Mouse (Mus musculus): Measurements from ENCODE around the gene H2al1c. TPM values are rescaled to one million over a fixed set of nuclear protein-coding genes. Genes with fewer than 3 reads are reported as not detected.
"Not testable (repeated sequence)": the region's sequence is repeated elsewhere in the genome, so short reads cannot be mapped to it uniquely, and the experiment has no call there.

Gene H2al1c
- not detected in 2 replicates for polyA plus RNA-seq (2014; fragmentation: Nextera tagmentation; extraction: Ambion mirVana)

GRCm38 (mm10) chrX:11305355-11305754 lies at the start of gene H2al1c:
TSS of gene H2al1c (plus strand) at chrX:11305655.
- not testable (repeated sequence) for H3K4me3 ChIP-seq (ENCODE audit: low read depth, low read length); H3K27me3 ChIP-seq (ENCODE audit: control insufficient read depth, insufficient read depth, low read length); ATAC-seq (ENCODE audit: insufficient number of reproducible peaks, low FRiP score, low TSS enrichment, low read depth); H3K9ac ChIP-seq (ENCODE audit: low read length); H3K27ac ChIP-seq (replicated peaks; ENCODE audit: low read depth, low read length); H3K4me2 ChIP-seq (ENCODE audit: low read depth, severe bottlenecking); H3K36me3 ChIP-seq (ENCODE audit: control insufficient read depth, insufficient read depth, low read length); H3K9me3 ChIP-seq (ENCODE audit: control insufficient read depth, low read length); DNase-seq (ENCODE audit: low spot score); H3K4me1 ChIP-seq (ENCODE audit: control insufficient read depth, insufficient read depth, low read length)
- 100% methylated on average over 1 of the region's 6 CpGs for WGBS

DNA sequence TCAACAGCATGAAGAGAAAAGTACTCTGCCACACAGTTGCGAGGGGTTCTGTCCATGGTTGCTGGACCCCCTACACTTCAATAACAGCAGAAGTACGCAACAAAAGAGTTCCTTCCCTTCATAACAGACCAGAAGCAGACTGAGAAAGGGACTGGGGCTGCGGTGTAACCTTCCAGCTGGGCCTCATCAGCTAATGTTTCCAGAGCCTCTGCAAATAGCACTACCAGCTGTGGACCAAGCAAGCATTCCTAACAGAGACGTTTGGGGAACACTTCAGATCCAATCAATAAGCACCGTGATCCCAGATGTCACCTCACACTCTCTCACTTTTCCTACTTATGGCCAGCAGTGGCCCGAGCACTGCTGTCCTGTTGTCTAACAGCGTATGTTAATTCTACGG lies 40.5 kb upstream of the H2al1c start:
- DNase-seq (ENCODE audit: low spot score) (no peak), ATAC-seq (ENCODE audit: insufficient number of reproducible peaks, low FRiP score, low TSS enrichment, low read depth) (no peak)
- WGBS = 58% methylated on average over 8 of the region's 8 CpGs
- H3K4me2 ChIP-seq (ENCODE audit: low read depth, severe bottlenecking) = no peak overlapping the region
- no peak overlapping the region for H3K27ac ChIP-seq (replicated peaks; ENCODE audit: low read depth, low read length)
- H3K9me3 ChIP-seq (ENCODE audit: control insufficient read depth, low read length) = no peaks in the 10 kb centered on the region
- no peak overlapping the region for H3K4me3 ChIP-seq (ENCODE audit: low read depth, low read length)
- no peaks in the 10 kb centered on the region for H3K4me1 ChIP-seq (ENCODE audit: control insufficient read depth, insufficient read depth, low read length)
- no peaks in the 10 kb centered on the region for H3K36me3 ChIP-seq (ENCODE audit: control insufficient read depth, insufficient read depth, low read length)
- no peaks in the 10 kb centered on the region for H3K27me3 ChIP-seq (ENCODE audit: control insufficient read depth, insufficient read depth, low read length)
- H3K9ac ChIP-seq (ENCODE audit: low read length) = no peak overlapping the region

GRCm38 (mm10) chrX:11267791-11268190 lies 37.7 kb upstream of the H2al1c start:
- DNase-seq (ENCODE audit: low spot score) = no peak
- no peak for ATAC-seq (ENCODE audit: insufficient number of reproducible peaks, low FRiP score, low TSS enrichment, low read depth)
- H3K36me3 ChIP-seq (ENCODE audit: control insufficient read depth, insufficient read depth, low read length) = no peaks in the 10 kb centered on the region
- H3K9ac ChIP-seq (ENCODE audit: low read length) = no peak overlapping the region
- H3K4me3 ChIP-seq (ENCODE audit: low read depth, low read length) = no peak overlapping the region
- no peaks in the 10 kb centered on the region for H3K27me3 ChIP-seq (ENCODE audit: control insufficient read depth, insufficient read depth, low read length)
- H3K9me3 ChIP-seq (ENCODE audit: control insufficient read depth, low read length) = no peaks in the 10 kb centered on the region
- 58% methylated on average over 7 of the region's 7 CpGs for WGBS
- H3K27ac ChIP-seq (replicated peaks; ENCODE audit: low read depth, low read length) = no peak overlapping the region
- no peaks in the 10 kb centered on the region for H3K4me1 ChIP-seq (ENCODE audit: control insufficient read depth, insufficient read depth, low read length)
- no peak overlapping the region for H3K4me2 ChIP-seq (ENCODE audit: low read depth, severe bottlenecking)

DNA sequence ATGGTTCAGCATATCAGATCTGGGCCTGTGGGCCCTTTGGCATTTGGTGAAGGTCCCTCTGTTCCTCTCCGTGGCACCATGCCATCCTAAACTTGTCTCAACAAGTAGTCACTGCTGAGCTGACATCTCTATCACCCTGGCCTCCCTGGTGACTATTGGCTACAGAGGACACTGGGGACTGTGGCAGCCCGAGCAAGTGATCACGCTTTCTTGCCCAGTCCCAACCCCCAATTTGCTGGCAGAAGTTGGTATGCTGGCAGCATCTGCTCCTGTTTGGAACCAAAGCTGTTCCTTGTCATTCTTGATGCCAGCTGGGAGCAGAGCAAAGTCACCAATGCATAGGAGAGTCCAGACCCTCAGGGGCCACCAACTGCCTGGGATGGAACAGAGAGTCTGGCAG lies 36.4 kb upstream of the H2al1c start:
- no peak overlapping the region for H3K9ac ChIP-seq (ENCODE audit: low read length)
- no peak overlapping the region for H3K4me2 ChIP-seq (ENCODE audit: low read depth, severe bottlenecking)
- no peaks in the 10 kb centered on the region for H3K4me1 ChIP-seq (ENCODE audit: control insufficient read depth, insufficient read depth, low read length)
- ATAC-seq (ENCODE audit: insufficient number of reproducible peaks, low FRiP score, low TSS enrichment, low read depth) (no peak), DNase-seq (ENCODE audit: low spot score) (no peak)
- 89% methylated on average over 3 of the region's 3 CpGs for whole genome bisulfite sequencing
- no peaks in the 10 kb centered on the region for H3K36me3 ChIP-seq (ENCODE audit: control insufficient read depth, insufficient read depth, low read length)
- no peaks in the 10 kb centered on the region for H3K27me3 ChIP-seq (ENCODE audit: control insufficient read depth, insufficient read depth, low read length)
- no peak overlapping the region for H3K27ac ChIP-seq (replicated peaks; ENCODE audit: low read depth, low read length)
- no peaks in the 10 kb centered on the region for H3K9me3 ChIP-seq (ENCODE audit: control insufficient read depth, low read length)
- no peak overlapping the region for H3K4me3 ChIP-seq (ENCODE audit: low read depth, low read length)

- DNase-seq (ENCODE audit: low spot score) = no peak
- Histone ChIP-seq H3K4me2 (ENCODE audit: low read depth, severe bottlenecking) (no peak overlapping the region), H3K27ac (replicated peaks; ENCODE audit: low read depth, low read length) (no peak overlapping the region), H3K36me3 (ENCODE audit: control insufficient read depth, insufficient read depth, low read length) (no peaks in the 10 kb centered on the region), H3K4me3 (ENCODE audit: low read depth, low read length) (no peak overlapping the region), H3K27me3 (ENCODE audit: control insufficient read depth, insufficient read depth, low read length) (peaks cover 7% of the 10 kb centered on the region; the same call in 1 of the 2 replicates), H3K9ac (ENCODE audit: low read length) (no peak overlapping the region), H3K4me1 (ENCODE audit: control insufficient read depth, insufficient read depth, low read length) (no peaks in the 10 kb centered on the region), H3K9me3 (ENCODE audit: control insufficient read depth, low read length) (no peaks in the 10 kb centered on the region)
- 89% methylated on average over 3 of the region's 3 CpGs for WGBS
- ATAC-seq (ENCODE audit: insufficient number of reproducible peaks, low FRiP score, low TSS enrichment, low read depth) = no peak
These were observed 32.3 kb upstream of the H2al1c start for GRCm38 (mm10) chrX:11273190-11273589.

DNA sequence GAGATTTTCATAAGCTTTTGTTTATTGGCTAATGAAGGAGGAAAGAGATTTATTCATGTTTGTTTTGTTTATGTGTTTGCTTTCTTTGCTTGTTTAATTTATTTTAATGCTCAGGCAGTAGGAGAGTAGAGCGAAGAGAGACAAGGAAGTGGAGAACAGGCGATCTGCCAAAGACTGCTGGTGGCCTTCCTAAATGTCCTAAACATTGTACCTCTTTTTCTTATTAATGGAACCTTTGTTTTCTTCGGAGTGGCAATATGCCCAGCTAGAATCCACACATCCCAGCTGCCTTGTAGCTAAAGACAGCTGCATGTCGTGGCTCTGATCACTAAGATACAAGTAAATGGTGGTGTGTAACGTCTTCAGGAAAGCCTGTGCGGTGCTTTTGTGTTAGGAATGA lies 28.4 kb upstream of the H2al1c start:
- no peak overlapping the region for H3K4me2 ChIP-seq (ENCODE audit: low read depth, severe bottlenecking)
- H3K9me3 ChIP-seq (ENCODE audit: control insufficient read depth, low read length) = no peaks in the 10 kb centered on the region
- 91% methylated on average over 6 of the region's 6 CpGs for WGBS
- ATAC-seq (ENCODE audit: insufficient number of reproducible peaks, low FRiP score, low TSS enrichment, low read depth) (no peak), DNase-seq (ENCODE audit: low spot score) (no peak)
- H3K4me3 ChIP-seq (ENCODE audit: low read depth, low read length) = no peak overlapping the region
- H3K36me3 ChIP-seq (ENCODE audit: control insufficient read depth, insufficient read depth, low read length) = no peaks in the 10 kb centered on the region
- no peak overlapping the region for H3K27ac ChIP-seq (replicated peaks; ENCODE audit: low read depth, low read length)
- no peaks in the 10 kb centered on the region for H3K4me1 ChIP-seq (ENCODE audit: control insufficient read depth, insufficient read depth, low read length)
- H3K9ac ChIP-seq (ENCODE audit: low read length) = no peak overlapping the region
- peaks cover 7% of the 10 kb centered on the region; the same call in 1 of the 2 replicates for H3K27me3 ChIP-seq (ENCODE audit: control insufficient read depth, insufficient read depth, low read length)

DNA sequence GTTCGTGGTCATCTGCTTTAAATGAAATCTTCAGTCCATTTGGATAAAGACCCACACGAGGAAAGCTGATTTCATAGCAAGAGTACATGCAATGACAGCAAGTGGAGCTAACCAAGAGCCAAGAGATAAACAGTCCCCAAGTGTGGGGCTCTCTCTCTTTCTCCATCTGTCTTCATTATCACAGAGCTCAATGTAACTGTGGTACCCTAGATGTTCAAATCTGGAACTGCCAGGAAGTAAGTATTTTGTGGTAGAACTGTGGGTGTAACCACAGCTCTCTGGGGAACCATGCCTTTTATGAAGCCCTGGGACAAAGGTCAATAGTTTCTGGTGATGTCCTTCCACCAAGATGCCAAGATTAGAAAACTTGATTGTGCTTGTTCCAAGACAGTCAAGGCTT lies 24.7 kb upstream of the H2al1c start:
- H3K36me3 ChIP-seq (ENCODE audit: control insufficient read depth, insufficient read depth, low read length) = no peaks in the 10 kb centered on the region
- DNase-seq (ENCODE audit: low spot score) = no peak
- 63% methylated on average over 2 of the region's 2 CpGs for WGBS

DNA sequence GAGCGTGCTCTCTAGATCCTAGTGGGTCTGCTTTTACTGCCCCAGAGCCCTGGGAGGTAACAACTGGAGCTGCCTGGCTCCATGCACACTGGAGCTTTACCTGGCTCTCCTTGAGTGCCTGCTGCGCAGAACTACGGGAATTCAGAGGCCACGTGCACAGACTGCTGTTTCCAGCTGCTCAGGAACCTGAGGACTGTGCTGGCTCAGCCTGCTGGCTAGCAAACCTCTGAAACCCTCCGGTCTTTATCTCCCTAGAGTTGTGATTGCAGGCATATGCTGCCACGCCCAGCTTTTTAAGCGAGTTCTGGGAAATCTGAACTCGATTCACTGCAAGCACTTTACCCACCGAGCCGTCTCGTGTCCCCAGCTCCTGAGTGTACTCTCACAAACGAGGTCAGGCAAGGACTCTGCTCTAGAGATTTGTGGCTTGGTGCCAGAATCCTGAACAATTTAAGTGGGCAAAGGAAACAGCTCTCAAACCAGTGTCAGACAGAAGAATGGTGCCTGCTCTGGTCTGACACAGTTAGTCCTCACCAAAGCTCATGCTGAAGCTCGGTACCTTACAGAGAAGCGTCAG lies 17.1 kb upstream of the H2al1c start:
- peaks cover 6% of the 10 kb centered on the region; the same call in 1 of the 2 replicates for H3K27me3 ChIP-seq (ENCODE audit: control insufficient read depth, insufficient read depth, low read length)
- ATAC-seq (ENCODE audit: insufficient number of reproducible peaks, low FRiP score, low TSS enrichment, low read depth) (no peak), DNase-seq (ENCODE audit: low spot score) (no peak)
- WGBS = 77% methylated on average over 14 of the region's 14 CpGs
- no peak overlapping the region for H3K27ac ChIP-seq (replicated peaks; ENCODE audit: low read depth, low read length)
- no peak overlapping the region for H3K4me2 ChIP-seq (ENCODE audit: low read depth, severe bottlenecking)
- no peaks in the 10 kb centered on the region for H3K4me1 ChIP-seq (ENCODE audit: control insufficient read depth, insufficient read depth, low read length)
- no peak overlapping the region for H3K4me3 ChIP-seq (ENCODE audit: low read depth, low read length)
- H3K36me3 ChIP-seq (ENCODE audit: control insufficient read depth, insufficient read depth, low read length) = no peaks in the 10 kb centered on the region
- H3K9ac ChIP-seq (ENCODE audit: low read length) = no peak overlapping the region
- H3K9me3 ChIP-seq (ENCODE audit: control insufficient read depth, low read length) = no peaks in the 10 kb centered on the region

More for the DNA sequence above, 24.7 kb upstream of the H2al1c start:
- Histone ChIP-seq H3K27me3 (ENCODE audit: control insufficient read depth, insufficient read depth, low read length) (peaks cover 7% of the 10 kb centered on the region; the same call in 1 of the 2 replicates), H3K9me3 (ENCODE audit: control insufficient read depth, low read length) (no peaks in the 10 kb centered on the region), H3K4me3 (ENCODE audit: low read depth, low read length) (no peak overlapping the region), H3K4me2 (ENCODE audit: low read depth, severe bottlenecking) (no peak overlapping the region), H3K27ac (replicated peaks; ENCODE audit: low read depth, low read length) (no peak overlapping the region), H3K9ac (ENCODE audit: low read length) (no peak overlapping the region), H3K4me1 (ENCODE audit: control insufficient read depth, insufficient read depth, low read length) (no peaks in the 10 kb centered on the region)
- no peak for ATAC-seq (ENCODE audit: insufficient number of reproducible peaks, low FRiP score, low TSS enrichment, low read depth)

DNA sequence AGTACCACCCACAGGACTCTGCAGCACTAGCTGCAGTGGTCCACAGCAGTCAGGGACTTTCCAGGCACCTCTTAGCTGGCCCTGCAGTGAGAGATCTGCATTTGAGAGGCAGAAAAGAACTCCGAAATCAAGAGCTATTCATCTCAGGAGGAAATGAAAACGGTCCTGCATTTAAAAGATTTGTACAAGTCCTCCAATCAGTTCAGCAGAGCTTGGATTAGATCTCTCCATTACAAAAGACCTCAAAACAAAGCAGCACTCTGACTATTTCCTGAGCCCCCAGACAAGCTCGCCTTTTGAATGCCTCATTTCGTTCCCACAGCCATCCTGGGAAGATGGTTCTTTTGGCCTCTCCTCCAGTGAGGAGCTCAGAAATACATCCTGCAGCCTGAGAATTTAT lies 16.2 kb upstream of the H2al1c start:
- Histone ChIP-seq H3K9ac (ENCODE audit: low read length) (no peak overlapping the region), H3K9me3 (ENCODE audit: control insufficient read depth, low read length) (no peaks in the 10 kb centered on the region), H3K4me1 (ENCODE audit: control insufficient read depth, insufficient read depth, low read length) (no peaks in the 10 kb centered on the region), H3K36me3 (ENCODE audit: control insufficient read depth, insufficient read depth, low read length) (no peaks in the 10 kb centered on the region), H3K27me3 (ENCODE audit: control insufficient read depth, insufficient read depth, low read length) (peaks cover 6% of the 10 kb centered on the region; the same call in 1 of the 2 replicates), H3K27ac (replicated peaks; ENCODE audit: low read depth, low read length) (no peak overlapping the region), H3K4me2 (ENCODE audit: low read depth, severe bottlenecking) (no peak overlapping the region), H3K4me3 (ENCODE audit: low read depth, low read length) (no peak overlapping the region)
- WGBS = 76% methylated on average over 4 of the region's 4 CpGs
- DNase-seq (ENCODE audit: low spot score) = no peak
- ATAC-seq (ENCODE audit: insufficient number of reproducible peaks, low FRiP score, low TSS enrichment, low read depth) = no peak

Measured in limb, embryonic 11.5 days (tissue).